In genomic region chr2:84916548-84917320, GRCm38 (mm10) we compare ENCODE assay signal across 10 mouse cellular contexts. TPM values are rescaled to one million over a fixed set of nuclear protein-coding genes. Genes with fewer than 3 reads are reported as not detected.
DNase-seq lines count a peak whose midpoint lies in the region; ATAC-seq and TF ChIP-seq lines count a peak whose summit lies in the region.
"Had no signal": no experiment of that assay in that cellular context is flagged by ENCODE, and none has a peak within 500 bp of the region (broad histone marks: within the 10 kb centered on the region; RNA-seq: fewer than 3 reads in every experiment).

No protein-coding gene starts in this region.

- no peaks in the 10 kb centered on the region for H3K4me1 ChIP-seq in intestine, postnatal 0 days (replicated peaks; ENCODE audit: control insufficient read depth, insufficient read depth, low read length)
- H3K4me1 ChIP-seq in lung, embryonic 16.5 days (replicated peaks; ENCODE audit: control insufficient read depth, insufficient read depth, low read length) = no peaks in the 10 kb centered on the region; the same call in 1 of the 2 replicates
- H3K4me1 ChIP-seq in hindbrain, embryonic 12.5 days = no peaks in the 10 kb centered on the region
- H3K4me1 ChIP-seq: midbrain, embryonic 12.5 days had no signal

- peak; percentile 45 for ATAC-seq in intestine, postnatal 0 days
- peak; percentile 56 for ATAC-seq in lung, embryonic 16.5 days (ENCODE audit: low read depth)
- no peak for ATAC-seq in megakaryocyte-erythroid progenitor cell, adult 5-6 weeks (replicated peaks; ENCODE audit: low FRiP score, low TSS enrichment, poor library complexity, severe bottlenecking)
- no peak for ATAC-seq in hindbrain, embryonic 12.5 days (ENCODE audit: low FRiP score)

- H3K4me3 ChIP-seq in intestine, postnatal 0 days (ENCODE audit: low read depth, low read length) = no peak overlapping the region
- H3K4me3 ChIP-seq in lung, embryonic 16.5 days (ENCODE audit: low read length) = no peak overlapping the region
- no peak overlapping the region for H3K4me3 ChIP-seq in hindbrain, embryonic 12.5 days
- H3K4me3 ChIP-seq: midbrain, embryonic 12.5 days had no signal

- DNase-seq in gastrocnemius, adult 18-20 months (ENCODE audit: low spot score) = peak; percentile 64
- DNase-seq in gastrocnemius, postnatal 4 days (ENCODE audit: low spot score in 2 of 2) = no peak
- peak; percentile 99 for DNase-seq in heart, adult 11 months
- no peak for DNase-seq in left cerebral cortex, postnatal 10 days (ENCODE audit: extremely low spot score in 1 of 2, low spot score in 2 of 2)
- DNase-seq: B cell, adult 2 months had no signal

- no peak overlapping the region for H3K9ac ChIP-seq in intestine, postnatal 0 days (ENCODE audit: low read depth, low read length)
- H3K9ac ChIP-seq in lung, embryonic 16.5 days (ENCODE audit: low read length) = no peak overlapping the region
- no peak overlapping the region for H3K9ac ChIP-seq in hindbrain, embryonic 12.5 days
- H3K9ac ChIP-seq: midbrain, embryonic 12.5 days had no signal

- WGBS in intestine, postnatal 0 days = 41% methylated on average over 8 of the region's 8 CpGs
- WGBS in lung, embryonic 16.5 days = 48% methylated on average over 8 of the region's 8 CpGs
- 85% methylated on average over 8 of the region's 8 CpGs for WGBS in hindbrain, embryonic 12.5 days

- H3K36me3 ChIP-seq in intestine, postnatal 0 days (ENCODE audit: control insufficient read depth, insufficient read depth) = no peaks in the 10 kb centered on the region
- H3K36me3 ChIP-seq in lung, embryonic 16.5 days (ENCODE audit: control insufficient read depth, insufficient read depth, low read length) = no peaks in the 10 kb centered on the region
- no peaks in the 10 kb centered on the region for H3K36me3 ChIP-seq in hindbrain, embryonic 12.5 days
- H3K36me3 ChIP-seq: midbrain, embryonic 12.5 days had no signal

- H3K27ac ChIP-seq in intestine, postnatal 0 days (ENCODE audit: low read depth, low read length) = 0 out of 2 replicates have a peak overlapping the region, but pooled peaks have one; percentile 7
- peak overlapping the region; percentile 77 for H3K27ac ChIP-seq in lung, embryonic 16.5 days (ENCODE audit: low read length)
- no peak overlapping the region for H3K27ac ChIP-seq in hindbrain, embryonic 12.5 days
- H3K27ac ChIP-seq: midbrain, embryonic 12.5 days had no signal

- H3K9me3 ChIP-seq in intestine, postnatal 0 days (ENCODE audit: control insufficient read depth) = no peaks in the 10 kb centered on the region
- no peaks in the 10 kb centered on the region for H3K9me3 ChIP-seq in lung, embryonic 16.5 days (ENCODE audit: control insufficient read depth, low read length)
- no peaks in the 10 kb centered on the region for H3K9me3 ChIP-seq in hindbrain, embryonic 12.5 days (replicated peaks)
- H3K9me3 ChIP-seq: midbrain, embryonic 12.5 days had no signal

- no peak overlapping the region for H3K4me2 ChIP-seq in intestine, postnatal 0 days (replicated peaks; ENCODE audit: low read depth)
- H3K4me2 ChIP-seq in lung, embryonic 16.5 days (ENCODE audit: low read depth, low read length) = no peak overlapping the region
- no peak overlapping the region for H3K4me2 ChIP-seq in hindbrain, embryonic 12.5 days (replicated peaks)
- H3K4me2 ChIP-seq: midbrain, embryonic 12.5 days had no signal

- no peaks in the 10 kb centered on the region for H3K27me3 ChIP-seq in intestine, postnatal 0 days (replicated peaks; ENCODE audit: control insufficient read depth, insufficient read depth, low read length)
- no peaks in the 10 kb centered on the region for H3K27me3 ChIP-seq in lung, embryonic 16.5 days (ENCODE audit: control insufficient read depth, insufficient read depth, low read depth, low read length)
- no peaks in the 10 kb centered on the region for H3K27me3 ChIP-seq in hindbrain, embryonic 12.5 days
- H3K27me3 ChIP-seq: midbrain, embryonic 12.5 days had no signal

- intact Hi-C loops in left cerebral cortex, postnatal 10 days (cut with DNase I) = no loop called here

- no peak for TF ChIP-seq CTCF in intestine, postnatal 0 days (IDR thresholded peaks at IDR 0.05; ENCODE audit: low read depth)

RNA-seq across cellular contexts. Expression of gene Slc43a3, which starts 19.6 kb away (rescaled TPM):
- 10 to 100 TPM; 17.2 to 18.4 TPM for total RNA-seq in gastrocnemius, adult 18-20 months (2021)
- 10 to 100 TPM; 29.4 to 29.7 TPM for total RNA-seq in gastrocnemius, postnatal 4 days (2021)
- 42.5 and 48.0 TPM in 2 replicates for polyA plus RNA-seq in intestine, postnatal 0 days (2015; fragmentation: Nextera tagmentation; extraction: Ambion mirVana)
- polyA plus RNA-seq in lung, embryonic 16.5 days (2015; fragmentation: Nextera tagmentation; extraction: Ambion mirVana) = 87.3 and 92.8 TPM in 2 replicates
- total RNA-seq in megakaryocyte-erythroid progenitor cell, adult 5-6 weeks (2014; fragmentation: Nextera tagmentation) = 118 and 137 TPM in 2 replicates
- total RNA-seq in megakaryocyte-erythroid progenitor cell, adult 5-6 weeks (2017) = 65.3 and 108 TPM in 2 replicates
- total RNA-seq in left cerebral cortex, postnatal 10 days (2021) = 1 to 10 TPM; 1.8 to 2.0 TPM
- polyA plus RNA-seq in hindbrain, embryonic 12.5 days (2016; fragmentation: Nextera tagmentation; extraction: Ambion mirVana) = 20.7 and 21.2 TPM in 2 replicates

RNA-seq across cellular contexts. Expression of gene Rtn4rl2, which starts 30.2 kb away (rescaled TPM):
- under 1 TPM; 0.52 to 0.62 TPM for total RNA-seq in gastrocnemius, adult 18-20 months (2021)
- under 1 TPM; 0.37 to 0.80 TPM for total RNA-seq in gastrocnemius, postnatal 4 days (2021)
- 0.98 and 1.0 TPM in 2 replicates for polyA plus RNA-seq in intestine, postnatal 0 days (2015; fragmentation: Nextera tagmentation; extraction: Ambion mirVana)
- 0.16 and 0.31 TPM in 2 replicates for polyA plus RNA-seq in lung, embryonic 16.5 days (2015; fragmentation: Nextera tagmentation; extraction: Ambion mirVana)
- total RNA-seq in megakaryocyte-erythroid progenitor cell, adult 5-6 weeks (2014; fragmentation: Nextera tagmentation) = not detected in 2 replicates
- not detected in 2 replicates for total RNA-seq in megakaryocyte-erythroid progenitor cell, adult 5-6 weeks (2017)
- total RNA-seq in left cerebral cortex, postnatal 10 days (2021) = 10 to 100 TPM; 82.1 to 83.8 TPM
- polyA plus RNA-seq in hindbrain, embryonic 12.5 days (2016; fragmentation: Nextera tagmentation; extraction: Ambion mirVana) = 5.2 and 6.4 TPM in 2 replicates

Comparison
In these comparisons a context has a peak if more than half of its experiments do, and no peak if none do; other contexts are left out.
1. DNase-seq: peak in gastrocnemius, adult 18-20 months (single experiment) and heart, adult 11 months (single experiment); none in gastrocnemius, postnatal 4 days (0 of 2) and left cerebral cortex, postnatal 10 days (0 of 2).
2. ATAC-seq: peak in intestine, postnatal 0 days (single experiment) and lung, embryonic 16.5 days (single experiment); none in megakaryocyte-erythroid progenitor cell, adult 5-6 weeks (single experiment) and hindbrain, embryonic 12.5 days (single experiment).
3. RNA of gene Slc43a3, which starts 19.6 kb away (total RNA-seq): 65.3 to 137 TPM in megakaryocyte-erythroid progenitor cell, adult 5-6 weeks, 29.4 to 29.7 TPM in gastrocnemius, postnatal 4 days and 17.2 to 18.4 TPM in gastrocnemius, adult 18-20 months; 1.8 to 2.0 TPM in left cerebral cortex, postnatal 10 days; every median in the first group is over 4 times any median in the second.
4. RNA of gene Rtn4rl2, which starts 30.2 kb away (total RNA-seq): 82.1 to 83.8 TPM in left cerebral cortex, postnatal 10 days; 0.37 to 0.80 TPM in gastrocnemius, postnatal 4 days, 0.52 to 0.62 TPM in gastrocnemius, adult 18-20 months and not detected in megakaryocyte-erythroid progenitor cell, adult 5-6 weeks; every median in the first group is over 10 times any median in the second.